Mouse (Mus musculus): Measurements from ENCODE around the gene Dusp16.
"Not testable (repeated sequence)": the region's sequence is repeated elsewhere in the genome, so short reads cannot be mapped to it uniquely, and the experiment has no call there.

Gene Dusp16

DNA sequence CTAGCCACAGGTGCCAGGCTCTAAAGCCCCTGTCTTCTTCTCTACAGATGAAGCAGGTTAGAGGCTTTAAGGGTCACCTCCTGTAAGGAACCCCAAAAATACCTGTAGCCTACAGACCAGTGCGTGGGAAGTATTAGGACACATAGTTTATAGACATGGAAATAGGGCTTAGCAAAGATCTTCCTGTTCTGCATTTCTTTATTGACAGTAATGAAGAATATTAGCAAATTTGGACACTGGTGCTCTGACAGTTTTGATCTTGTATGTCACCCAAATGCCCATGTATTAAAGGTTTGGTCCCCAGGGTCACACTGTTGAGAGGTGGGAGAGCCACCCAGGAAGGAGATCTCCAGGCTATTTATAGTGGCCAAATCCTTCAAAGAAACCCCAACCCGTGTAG is 95.9 kb downstream of the Dusp16 start:
- DNase-seq (ENCODE audit: low spot score), result no peak

GRCm38 (mm10) chr6:134696146-134696545 is 96.3 kb downstream of the Dusp16 start:
- DNase-seq (ENCODE audit: low spot score), result no peak

GRCm38 (mm10) chr6:134695625-134696024 is 96.8 kb downstream of the Dusp16 start:
- no peak for DNase-seq (ENCODE audit: low spot score)

- DNase-seq (ENCODE audit: low spot score), result no peak
Observed at GRCm38 (mm10) chr6:134694988-134695387, 97.4 kb downstream of the Dusp16 start.

DNA sequence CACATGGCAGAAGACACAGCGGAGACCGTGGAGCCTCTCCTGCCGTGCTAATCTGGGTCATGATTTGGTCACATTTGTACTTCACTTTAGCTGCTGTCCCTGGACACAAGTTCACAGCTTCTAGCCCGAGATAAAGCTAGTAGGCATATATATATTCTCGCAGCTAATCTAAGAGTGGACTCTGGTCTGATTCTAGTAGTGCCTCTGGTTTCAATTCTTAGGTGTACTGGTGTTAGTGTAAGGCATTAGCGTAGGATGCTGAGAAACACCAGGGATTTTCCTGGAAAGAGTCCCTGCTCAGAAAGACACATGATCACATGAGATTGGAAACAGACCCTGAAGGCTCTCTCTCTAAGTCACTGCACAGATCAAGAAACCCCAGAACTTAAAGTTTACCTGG is 97.9 kb downstream of the Dusp16 start:
- DNase-seq (ENCODE audit: low spot score), result no peak

GRCm38 (mm10) chr6:134685515-134685914 is 106.9 kb downstream of the Dusp16 start:
- DNase-seq (ENCODE audit: low spot score), result no peak

- no peak for DNase-seq (ENCODE audit: low spot score)
Observed at GRCm38 (mm10) chr6:134685040-134685439, 107.4 kb downstream of the Dusp16 start.

GRCm38 (mm10) chr6:134684354-134684915 is 108.0 kb downstream of the Dusp16 start:
- DNase-seq (ENCODE audit: low spot score), result no peak

DNA sequence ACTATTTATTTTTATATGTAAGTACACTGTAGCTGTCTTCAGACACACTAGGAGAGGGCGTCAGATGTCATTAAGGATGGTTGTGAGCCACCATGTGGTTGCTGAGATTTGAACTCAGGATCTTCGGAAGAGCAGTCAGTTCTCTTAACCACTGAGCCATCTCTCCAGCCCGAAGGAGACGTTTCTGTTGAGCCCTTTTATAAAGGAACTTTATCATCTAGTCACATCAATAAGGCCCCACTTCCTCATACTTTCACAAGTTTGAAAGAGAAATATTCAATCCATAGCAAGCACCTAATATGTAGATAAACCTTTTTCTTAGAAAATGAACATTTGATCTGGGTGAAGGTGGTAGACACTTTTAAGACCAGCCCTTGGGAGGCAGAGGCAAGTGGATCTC is 113.1 kb downstream of the Dusp16 start:
- DNase-seq (ENCODE audit: low spot score), result not testable (repeated sequence)

- no peak for DNase-seq (ENCODE audit: low spot score)
Observed at GRCm38 (mm10) chr6:134678037-134678436, 114.4 kb downstream of the Dusp16 start.

- DNase-seq (ENCODE audit: low spot score), result no peak
Observed at GRCm38 (mm10) chr6:134677504-134677903, 114.9 kb downstream of the Dusp16 start.

GRCm38 (mm10) chr6:134673712-134674111 is 118.7 kb downstream of the Dusp16 start:
- DNase-seq (ENCODE audit: low spot score), result not testable (repeated sequence)

GRCm38 (mm10) chr6:134670881-134671411 is 121.5 kb downstream of the Dusp16 start:
- DNase-seq (ENCODE audit: low spot score), result no peak

GRCm38 (mm10) chr6:134669179-134669865 is 123.1 kb downstream of the Dusp16 start:
- no peak for DNase-seq (ENCODE audit: low spot score)

- no peak for DNase-seq (ENCODE audit: low spot score)
Observed at GRCm38 (mm10) chr6:134668519-134668918, 123.9 kb downstream of the Dusp16 start.

DNA sequence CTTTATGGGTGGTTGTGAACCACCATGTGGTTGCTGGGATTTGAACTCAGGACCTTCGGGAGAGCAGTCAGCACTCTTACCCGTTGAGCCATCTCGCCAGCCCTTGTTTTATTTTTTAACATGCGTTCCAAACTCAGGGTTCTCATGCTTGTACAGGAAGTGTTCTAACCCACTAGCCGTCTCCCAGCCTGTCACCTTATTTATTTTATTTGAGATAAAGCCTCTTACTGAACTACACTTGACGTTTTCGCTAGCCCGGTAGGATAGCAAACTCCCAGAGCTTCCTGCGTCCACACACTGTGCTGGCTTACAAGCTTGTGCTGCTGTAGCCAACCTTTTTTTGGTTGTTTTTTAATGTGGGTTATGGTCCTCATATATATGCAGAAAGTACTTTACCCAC is 126.6 kb downstream of the Dusp16 start:
- no peak for DNase-seq (ENCODE audit: low spot score)

Measured in layer of hippocampus, adult 11-12 months (tissue).